Mouse (Mus musculus) megakaryocyte, embryonic 14.5 days (primary cell): ENCODE measurements around the gene Tshz2. TPM values are rescaled to one million over a fixed set of nuclear protein-coding genes. Genes with fewer than 3 reads are reported as not detected.

Experiments
- H3K27me3 ChIP-seq: replicated peaks from 2 replicates; pipeline ENCODE3; 2012; ENCODE audit warnings: inconsistent platforms
- H3K36me3 ChIP-seq: replicated peaks from 2 replicates; pipeline ENCODE3; 2012; ENCODE audit warnings: low read length, inconsistent platforms, mixed read lengths
- H3K4me1 ChIP-seq: 2 replicates; pipeline ENCODE4 v1.6.1; 2012; ENCODE audit warnings: inconsistent platforms
- H3K4me3 ChIP-seq: replicated peaks from 2 replicates; pipeline ENCODE3; 2012; ENCODE audit warnings: moderate library complexity, mild to moderate bottlenecking, inconsistent platforms
- H3K9me3 ChIP-seq: 2 replicates; pipeline ENCODE4 v1.6.1; 2012; ENCODE audit warnings: inconsistent platforms
- FLI1 ChIP-seq: IDR thresholded peaks from 2 replicates; pipeline ENCODE4 v1.6.1; 2012; ENCODE audit warnings: low read length, inconsistent platforms, mixed read lengths
- GATA1 ChIP-seq: IDR thresholded peaks from 3 replicates; pipeline ENCODE4 v1.6.1; 2012; ENCODE audit warnings: mixed read lengths, low read length, inconsistent platforms, borderline replicate concordance
- polyA plus RNA-seq: library from polyadenylated mRNA; stranded (reverse); fragments of >175 nt; gene quantifications from 2 replicates; pipeline ENCODE4 v1.2.3, GENCODE M21; 2012; ENCODE audit warnings: low replicate concordance; ENCODE audit not compliant: insufficient read depth

Tshz2 gene
- polyA plus RNA-seq, 1 experiment: not detected

- H3K4me3 ChIP-seq: no peak overlapping the region
- peaks cover 31% of the 10 kb centered on the region for H3K9me3 ChIP-seq
- H3K36me3 ChIP-seq: no peaks in the 10 kb centered on the region
- TF ChIP-seq FLI1: no peak
- TF ChIP-seq GATA1: no peak
- no peaks in the 10 kb centered on the region for H3K4me1 ChIP-seq
- no peaks in the 10 kb centered on the region for H3K27me3 ChIP-seq
These were observed 282.5 kb downstream of the Tshz2 start for GRCm38 (mm10) chr2:169915326-169915725.

DNA sequence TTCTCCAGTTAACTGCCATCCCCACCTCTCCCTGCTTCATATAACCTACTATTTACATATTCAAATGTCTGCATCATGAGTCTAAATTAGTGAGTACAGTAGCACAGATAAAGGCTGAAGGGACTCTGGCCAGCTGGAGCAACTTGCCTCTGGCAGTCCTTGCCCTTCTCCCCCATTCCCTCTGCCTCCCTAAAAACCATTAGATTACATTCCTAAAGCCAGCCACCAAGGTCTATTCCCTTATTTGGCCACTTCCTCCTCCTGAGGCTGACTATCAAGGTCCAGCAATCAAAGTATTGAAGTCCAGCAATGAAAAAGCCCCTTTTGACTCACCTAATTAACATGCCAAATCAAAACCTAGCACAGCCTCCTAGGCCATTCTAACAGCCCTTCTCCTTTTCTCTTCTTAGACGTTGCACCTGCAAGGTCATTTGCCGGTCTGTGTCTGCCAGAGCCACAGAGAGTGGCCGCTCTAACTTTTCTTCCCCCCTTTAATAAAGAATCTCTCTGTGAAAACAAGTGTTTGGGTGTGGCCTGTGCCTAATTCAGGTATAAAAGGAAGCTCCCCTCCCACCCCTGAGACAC is 286.4 kb downstream of the Tshz2 start:
- no peaks in the 10 kb centered on the region for H3K27me3 ChIP-seq
- H3K36me3 ChIP-seq: no peaks in the 10 kb centered on the region
- H3K9me3 ChIP-seq: peaks cover 22% of the 10 kb centered on the region; the same call in 1 of the 2 replicates
- H3K4me1 ChIP-seq: no peaks in the 10 kb centered on the region
- no peak overlapping the region for H3K4me3 ChIP-seq
- TF ChIP-seq FLI1 (no peak), GATA1 (no peak)

- Histone ChIP-seq H3K9me3 (peaks cover 11% of the 10 kb centered on the region; the same call in 1 of the 2 replicates), H3K4me1 (no peaks in the 10 kb centered on the region), H3K4me3 (no peak overlapping the region), H3K27me3 (no peaks in the 10 kb centered on the region), H3K36me3 (no peaks in the 10 kb centered on the region)
- no peak for TF ChIP-seq GATA1
- no peak for TF ChIP-seq FLI1
These were observed 291.5 kb downstream of the Tshz2 start for GRCm38 (mm10) chr2:169924177-169924810.

DNA sequence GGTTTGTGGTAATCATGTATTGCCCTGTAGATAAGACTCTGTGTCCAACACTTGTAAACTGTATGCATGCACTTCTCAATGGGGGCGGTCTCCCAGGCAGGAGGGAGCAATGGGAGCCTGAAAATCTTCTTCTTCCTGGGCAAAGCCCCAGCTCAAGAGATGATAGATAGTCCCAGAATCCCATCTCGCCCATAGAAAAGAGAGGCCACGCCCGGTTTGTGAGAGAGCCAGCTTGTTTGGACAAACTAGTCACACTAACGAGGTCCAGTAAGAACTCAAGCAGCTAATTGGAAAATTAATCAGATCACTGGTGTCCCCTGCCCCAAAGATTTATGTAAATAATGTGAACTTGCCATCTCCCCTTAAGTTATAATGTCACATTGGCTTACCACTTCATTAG is 292.7 kb downstream of the Tshz2 start:
- Histone ChIP-seq H3K9me3 (peaks cover 13% of the 10 kb centered on the region; the same call in 1 of the 2 replicates), H3K27me3 (no peaks in the 10 kb centered on the region), H3K36me3 (no peaks in the 10 kb centered on the region), H3K4me1 (no peaks in the 10 kb centered on the region), H3K4me3 (no peak overlapping the region)
- no peak for TF ChIP-seq GATA1
- TF ChIP-seq FLI1: no peak

- no peaks in the 10 kb centered on the region for H3K36me3 ChIP-seq
- no peaks in the 10 kb centered on the region for H3K27me3 ChIP-seq
- no peak overlapping the region for H3K4me3 ChIP-seq
- no peaks in the 10 kb centered on the region for H3K4me1 ChIP-seq
- H3K9me3 ChIP-seq: peaks cover 13% of the 10 kb centered on the region; the same call in 1 of the 2 replicates
- TF ChIP-seq FLI1: no peak
- TF ChIP-seq GATA1: no peak
These were observed 293.2 kb downstream of the Tshz2 start for GRCm38 (mm10) chr2:169926016-169926415.

DNA sequence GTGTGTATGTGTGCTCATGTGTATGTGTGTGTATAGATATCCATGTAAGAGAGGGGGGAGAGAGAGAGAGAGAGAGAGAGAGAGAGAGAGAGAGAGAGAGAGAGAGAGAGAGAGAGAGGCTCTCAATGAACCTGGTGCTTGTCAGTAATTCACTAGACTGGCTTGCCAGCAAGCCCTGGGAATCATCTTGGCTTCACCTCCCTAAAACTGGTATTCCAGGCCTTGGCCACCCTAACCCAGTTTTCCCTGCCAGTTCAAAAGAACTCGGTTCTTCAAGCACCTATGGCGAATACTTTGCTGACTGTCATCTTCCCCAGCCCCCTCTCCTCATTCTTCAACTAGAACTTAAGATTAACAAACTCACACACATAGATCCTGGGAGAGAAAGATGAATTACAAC is 294.6 kb downstream of the Tshz2 start:
- peak overlapping the region; percentile 34 for H3K4me3 ChIP-seq
- TF ChIP-seq FLI1 (no peak), GATA1 (no peak)
- H3K36me3 ChIP-seq: no peaks in the 10 kb centered on the region
- H3K9me3 ChIP-seq: peaks cover 8% of the 10 kb centered on the region; the same call in 1 of the 2 replicates
- H3K27me3 ChIP-seq: no peaks in the 10 kb centered on the region
- no peaks in the 10 kb centered on the region for H3K4me1 ChIP-seq

DNA sequence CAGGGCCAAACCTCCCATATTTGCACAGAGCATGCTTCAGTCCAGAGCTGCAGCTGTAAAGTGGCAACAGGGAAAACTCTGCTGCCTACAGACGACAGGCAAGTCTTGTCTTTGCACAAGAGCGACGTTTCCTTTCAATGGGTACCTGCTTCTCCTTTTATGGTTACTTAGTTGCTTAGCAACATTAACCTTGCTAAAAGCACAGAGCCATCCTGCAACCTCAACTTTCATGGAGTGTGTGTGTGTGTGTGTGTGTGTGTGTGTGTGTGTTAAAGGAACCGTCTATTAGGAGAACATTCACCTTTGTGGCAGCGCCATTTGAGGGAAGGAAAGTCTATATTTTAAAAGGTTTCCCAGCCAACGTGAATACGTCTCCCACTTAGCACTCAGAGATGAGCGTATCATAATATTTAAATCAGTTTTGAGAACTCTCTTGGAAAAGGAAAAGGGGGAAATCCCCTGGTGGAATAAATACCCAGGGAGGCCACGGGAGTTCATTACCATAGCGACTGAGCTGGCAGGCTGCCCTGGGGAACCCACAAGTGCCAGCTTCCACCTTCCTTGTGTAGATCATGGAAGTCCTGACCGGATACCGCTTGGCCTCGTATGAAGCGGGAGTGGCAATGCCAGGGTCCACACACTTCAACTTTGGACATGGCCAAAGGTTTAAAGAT is 295.8 kb downstream of the Tshz2 start:
- Histone ChIP-seq H3K27me3 (no peaks in the 10 kb centered on the region), H3K4me3 (no peak overlapping the region), H3K9me3 (peaks cover 8% of the 10 kb centered on the region), H3K4me1 (no peaks in the 10 kb centered on the region), H3K36me3 (no peaks in the 10 kb centered on the region)
- TF ChIP-seq FLI1 (no peak), GATA1 (no peak)

DNA sequence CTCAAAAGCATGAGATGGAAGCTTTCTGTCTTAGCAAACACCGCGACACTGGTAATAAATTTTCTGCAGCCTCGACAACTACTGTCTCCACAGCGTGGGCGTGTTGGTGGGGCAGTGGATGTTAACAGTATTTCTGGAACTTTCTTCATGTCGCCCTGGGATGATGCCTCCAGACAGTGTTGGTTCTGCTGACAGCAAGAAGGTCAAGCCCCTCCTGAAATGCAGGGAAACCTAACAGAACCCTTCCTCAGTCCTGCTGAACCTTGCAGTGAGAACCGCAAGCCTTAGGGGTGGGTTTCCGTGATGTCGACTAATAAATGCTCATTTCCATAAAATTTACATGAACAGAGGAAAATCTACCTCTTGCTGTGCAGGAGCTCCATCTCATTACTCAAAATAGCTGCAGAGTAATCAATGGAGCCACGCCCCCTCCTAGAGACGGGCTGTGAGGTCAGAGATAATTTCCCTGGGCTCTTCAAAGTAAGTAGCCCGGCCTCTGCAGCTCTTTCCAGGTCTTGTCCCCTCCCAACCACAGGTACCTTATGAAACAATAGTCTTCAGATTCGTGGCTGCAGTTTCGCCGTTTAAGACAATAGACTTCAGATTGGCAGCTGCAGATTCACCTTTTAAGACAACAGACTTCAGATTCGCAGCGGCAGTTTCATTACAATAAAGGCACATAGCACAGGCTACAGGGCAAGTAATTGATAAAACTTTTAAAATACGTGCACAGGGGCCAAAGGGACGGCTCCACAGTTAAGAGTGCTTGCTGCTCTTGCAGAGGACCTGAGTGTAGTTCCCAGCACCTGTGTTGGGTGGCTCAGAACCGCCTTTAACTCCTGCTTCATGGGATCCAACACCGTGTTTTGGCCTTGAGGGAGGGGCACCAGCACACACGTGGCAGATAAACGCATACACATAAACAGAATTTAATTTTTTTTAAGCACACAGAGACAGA is 297.0 kb downstream of the Tshz2 start:
- no peak overlapping the region for H3K4me3 ChIP-seq
- TF ChIP-seq GATA1: no peak
- no peak for TF ChIP-seq FLI1

GRCm38 (mm10) chr2:169935642-169936041 is 302.8 kb downstream of the Tshz2 start:
- Histone ChIP-seq H3K36me3 (no peaks in the 10 kb centered on the region), H3K9me3 (no peaks in the 10 kb centered on the region; the same call in 1 of the 2 replicates), H3K4me1 (no peaks in the 10 kb centered on the region), H3K27me3 (no peaks in the 10 kb centered on the region), H3K4me3 (no peak overlapping the region)
- TF ChIP-seq FLI1 (no peak), GATA1 (no peak)

More for the DNA sequence above, 297.0 kb downstream of the Tshz2 start:
- peaks cover 8% of the 10 kb centered on the region for H3K9me3 ChIP-seq
- H3K36me3 ChIP-seq: no peaks in the 10 kb centered on the region
- no peaks in the 10 kb centered on the region for H3K4me1 ChIP-seq
- no peaks in the 10 kb centered on the region for H3K27me3 ChIP-seq
